Mouse (Mus musculus) E14TG2a.4 (cell line): ENCODE data around the gene Madd.

ENCODE experiments used
- H3K27me3 ChIP-seq: 2 replicates; pipeline ENCODE4 v1.6.1; 2014; ENCODE audit warnings: low read length, control low read depth; ENCODE audit not compliant: insufficient read depth
- H3K36me3 ChIP-seq: 2 replicates; pipeline ENCODE4 v1.6.1; 2014; ENCODE audit warnings: low read length, control low read depth; ENCODE audit not compliant: insufficient read depth
- H3K4me1 ChIP-seq: replicated peaks from 2 replicates; pipeline ENCODE4 v1.6.1; 2014; ENCODE audit warnings: low read depth, low read length, control low read depth
- H3K4me3 ChIP-seq: replicated peaks from 2 replicates; pipeline ENCODE4 v1.5.1; 2014; ENCODE audit warnings: mild to moderate bottlenecking, low read length
- H3K9me3 ChIP-seq: 2 replicates; pipeline ENCODE4 v1.6.1; 2014; ENCODE audit warnings: low read length, control low read depth
- CTCF ChIP-seq: conservative IDR thresholded peaks from 2 replicates; pipeline ENCODE4 v1.5.1; 2014; ENCODE audit warnings: low read length
- NANOG ChIP-seq: IDR thresholded peaks from 2 replicates; pipeline ENCODE4 v1.6.1; 2014; ENCODE audit warnings: borderline replicate concordance, low read length, mixed read lengths
- POU5F1 ChIP-seq: IDR thresholded peaks from 2 replicates; pipeline ENCODE4 v1.6.1; 2014; ENCODE audit warnings: low read length, borderline replicate concordance

Madd gene

DNA sequence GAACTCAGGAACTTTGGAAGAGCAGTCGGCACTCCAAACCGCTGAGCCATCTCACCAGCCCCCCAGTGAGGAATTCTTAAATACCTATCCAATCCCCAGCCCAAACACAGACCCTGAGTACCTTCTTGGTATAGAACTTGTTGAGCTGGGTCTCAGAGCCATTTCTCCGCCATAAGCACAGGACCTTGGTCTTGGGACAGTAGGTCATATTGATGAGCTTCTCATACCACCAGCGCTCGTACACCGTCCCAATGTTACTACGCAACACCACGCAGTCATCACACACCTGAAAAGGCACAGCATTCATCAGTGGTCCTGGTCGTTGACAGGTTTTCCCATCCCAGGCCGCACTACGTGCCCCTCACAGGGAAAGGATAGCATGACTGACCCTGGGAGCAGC lies 40.2 kb downstream of the Madd start:
- Histone ChIP-seq H3K9me3 (no peaks in the 10 kb centered on the region), H3K4me3 (no peak overlapping the region), H3K36me3 (no peaks in the 10 kb centered on the region), H3K4me1 (peaks cover 34% of the 10 kb centered on the region), H3K27me3 (no peaks in the 10 kb centered on the region)
- TF ChIP-seq CTCF, result no peak
- no peak for TF ChIP-seq NANOG
- TF ChIP-seq POU5F1, result no peak

DNA sequence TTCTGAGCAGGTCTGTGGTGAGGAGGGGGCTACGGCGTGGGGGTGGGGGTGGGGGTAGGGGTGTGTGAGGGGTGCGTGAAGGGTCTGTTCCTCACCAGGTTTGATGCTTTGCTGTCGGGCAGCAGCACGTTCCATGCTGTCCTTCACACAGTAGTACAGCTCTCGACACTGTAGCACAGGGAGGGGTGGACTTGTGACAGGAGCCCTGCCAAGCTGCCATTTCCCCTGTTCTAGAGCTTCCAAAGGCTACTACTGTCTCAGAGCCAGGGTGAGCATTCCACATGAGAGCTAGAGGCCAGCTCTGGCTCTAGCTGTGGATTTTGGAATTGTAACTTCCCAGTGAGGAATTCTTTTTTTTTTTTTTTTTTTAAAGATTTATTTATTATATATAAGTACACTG lies 40.7 kb downstream of the Madd start:
- no peak for TF ChIP-seq POU5F1
- TF ChIP-seq NANOG, result no peak
- TF ChIP-seq CTCF, result no peak
- Histone ChIP-seq H3K4me3 (no peak overlapping the region), H3K27me3 (no peaks in the 10 kb centered on the region), H3K4me1 (peaks cover 37% of the 10 kb centered on the region), H3K36me3 (no peaks in the 10 kb centered on the region), H3K9me3 (no peaks in the 10 kb centered on the region)

DNA sequence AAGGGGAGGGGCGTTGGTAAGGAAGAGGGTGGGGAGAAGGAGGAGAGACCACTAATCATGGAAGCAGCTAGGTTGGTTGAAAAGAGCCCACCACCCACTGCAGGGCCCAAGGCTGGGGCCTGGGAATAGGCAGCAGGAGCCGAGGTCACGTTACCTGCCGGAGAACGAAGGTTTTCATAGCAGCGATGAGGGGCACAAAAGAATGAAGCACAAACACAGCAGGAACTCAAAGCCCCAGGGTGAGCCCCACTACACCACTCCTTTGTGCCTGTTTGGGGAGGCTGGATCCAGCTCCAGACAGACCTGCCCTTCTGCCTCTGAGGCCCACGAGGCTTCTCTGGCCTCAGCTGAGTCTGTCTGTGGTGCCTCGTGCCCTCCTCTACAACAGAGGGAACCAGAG lies 43.9 kb downstream of the Madd start:
- Histone ChIP-seq H3K4me3 (no peak overlapping the region), H3K9me3 (no peaks in the 10 kb centered on the region), H3K27me3 (peaks cover 7% of the 10 kb centered on the region; the same call in 1 of the 2 replicates), H3K36me3 (no peaks in the 10 kb centered on the region), H3K4me1 (peaks cover 37% of the 10 kb centered on the region)
- TF ChIP-seq NANOG (peak; percentile 91), POU5F1 (no peak), CTCF (no peak)

DNA sequence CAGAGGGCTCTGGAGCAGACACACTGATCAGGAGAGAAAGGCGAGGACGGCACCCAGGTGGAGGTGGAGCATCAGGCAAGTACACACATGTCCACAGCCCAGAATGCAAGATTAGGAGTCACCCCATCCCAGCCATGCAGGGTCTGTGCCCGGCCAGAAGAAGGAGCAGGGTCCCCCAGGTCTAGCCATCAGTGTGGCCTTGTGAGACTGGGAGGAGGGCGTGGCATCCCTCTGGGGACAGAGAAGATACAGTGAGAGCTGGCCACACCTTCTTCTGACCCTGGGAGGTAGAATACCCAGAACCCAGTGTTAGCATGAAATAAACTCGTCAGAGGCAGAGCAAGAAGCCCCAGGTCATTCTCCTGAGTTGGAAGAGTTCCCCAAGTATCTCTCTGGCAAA lies 44.3 kb downstream of the Madd start:
- H3K27me3 ChIP-seq, result peaks cover 11% of the 10 kb centered on the region; the same call in 1 of the 2 replicates
- H3K4me3 ChIP-seq, result peak overlapping the region; percentile 60; the same call in 1 of the 2 replicates
- H3K36me3 ChIP-seq, result no peaks in the 10 kb centered on the region
- H3K4me1 ChIP-seq, result peaks cover 37% of the 10 kb centered on the region
- TF ChIP-seq POU5F1, result no peak
- TF ChIP-seq NANOG, result no peak
- TF ChIP-seq CTCF, result no peak
- no peaks in the 10 kb centered on the region for H3K9me3 ChIP-seq

DNA sequence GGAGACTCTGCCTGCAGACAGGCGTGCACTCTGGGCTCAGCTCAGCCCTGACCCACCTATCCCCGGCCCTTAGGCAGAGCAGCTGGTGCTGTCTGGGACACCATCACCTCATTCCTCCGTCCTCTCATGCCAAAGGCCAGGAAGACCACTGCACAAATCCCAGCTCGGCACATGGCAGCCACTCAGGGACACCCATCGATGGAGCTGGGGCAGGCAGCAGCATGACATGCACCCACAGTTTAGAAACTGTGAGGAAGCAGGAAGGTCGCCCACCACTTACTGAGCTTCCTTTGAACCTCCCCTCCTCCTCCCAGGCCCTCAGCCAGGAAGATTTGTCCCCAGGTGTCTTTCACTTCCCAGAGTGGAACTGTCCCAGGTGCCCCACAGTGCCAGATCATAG lies 46.2 kb downstream of the Madd start:
- TF ChIP-seq CTCF (no peak), NANOG (no peak), POU5F1 (no peak)
- H3K36me3 ChIP-seq, result no peaks in the 10 kb centered on the region
- H3K27me3 ChIP-seq, result peaks cover 23% of the 10 kb centered on the region
- no peaks in the 10 kb centered on the region for H3K9me3 ChIP-seq
- H3K4me3 ChIP-seq, result no peak overlapping the region
- H3K4me1 ChIP-seq, result peaks cover 35% of the 10 kb centered on the region

DNA sequence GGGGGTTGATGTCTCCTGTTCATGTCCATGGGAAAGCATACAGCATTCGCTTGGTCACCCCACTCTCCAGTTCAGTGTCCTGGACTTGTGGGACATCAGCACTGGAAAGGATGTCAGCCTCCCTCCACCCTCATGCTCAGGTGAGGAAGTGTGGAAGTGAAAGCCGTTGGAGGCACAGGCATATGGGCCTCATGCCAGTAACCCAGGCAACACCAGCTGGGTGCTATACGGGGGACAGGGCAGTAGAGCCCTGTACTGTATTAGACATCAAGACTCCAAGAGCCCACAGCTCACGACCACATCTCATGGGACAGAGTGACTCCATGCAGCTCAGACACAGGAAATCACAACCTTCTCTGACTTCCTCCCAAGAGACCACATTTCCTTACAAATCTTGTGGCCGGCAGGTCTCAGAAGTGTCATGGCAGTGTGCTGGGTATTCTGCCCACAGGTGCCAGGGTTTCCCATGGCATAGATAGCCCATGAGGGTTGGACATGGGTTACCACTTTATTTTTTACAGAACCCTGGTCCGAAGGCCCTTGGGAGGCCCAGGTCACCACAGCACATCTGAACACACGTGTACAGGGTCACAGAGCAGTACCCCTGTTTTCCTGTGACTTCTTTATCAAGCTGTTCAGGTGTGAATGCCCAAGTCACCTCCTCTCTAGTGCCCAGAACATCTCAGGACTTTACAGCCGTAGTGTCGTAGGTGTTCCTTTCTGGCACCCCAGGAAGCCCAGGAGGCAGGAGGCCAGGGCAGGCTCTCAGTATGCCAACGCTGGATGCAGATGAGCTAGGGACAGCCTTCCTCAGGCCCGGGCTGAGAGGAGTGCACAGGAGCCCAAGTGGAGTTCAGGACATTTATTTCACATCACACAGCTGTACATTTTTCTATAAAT lies 46.9 kb downstream of the Madd start:
- H3K27me3 ChIP-seq, result peaks cover 29% of the 10 kb centered on the region
- no peak overlapping the region for H3K4me3 ChIP-seq
- peaks cover 30% of the 10 kb centered on the region for H3K4me1 ChIP-seq
- no peaks in the 10 kb centered on the region for H3K9me3 ChIP-seq
- no peaks in the 10 kb centered on the region for H3K36me3 ChIP-seq
- TF ChIP-seq POU5F1, result no peak
- no peak for TF ChIP-seq NANOG
- TF ChIP-seq CTCF, result no peak

DNA sequence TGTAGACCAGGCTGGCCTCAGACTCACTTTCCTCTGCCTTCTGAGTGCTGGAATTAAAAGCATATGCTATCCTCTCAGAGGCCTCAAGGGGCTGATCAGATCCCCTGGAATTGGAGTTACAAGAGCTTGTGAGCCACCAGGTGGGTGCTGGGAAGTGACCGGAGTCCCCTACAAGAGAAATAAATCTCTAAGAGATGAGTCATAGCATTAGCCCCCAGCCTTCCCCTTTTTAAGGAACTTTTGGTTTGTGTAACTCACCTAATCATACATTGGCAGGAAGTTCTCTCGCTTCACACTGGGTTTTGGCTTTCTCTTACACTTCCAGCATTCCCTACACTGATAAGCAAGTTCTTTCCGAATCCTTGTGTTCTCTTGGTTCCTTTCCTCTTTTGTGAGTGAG lies 51.6 kb downstream of the Madd start:
- TF ChIP-seq POU5F1, result no peak
- no peak for TF ChIP-seq NANOG
- no peak for TF ChIP-seq CTCF
- Histone ChIP-seq H3K36me3 (no peaks in the 10 kb centered on the region), H3K4me3 (0 out of 2 replicates have a peak overlapping the region, but pooled peaks have one; percentile 3), H3K27me3 (peaks cover 37% of the 10 kb centered on the region), H3K4me1 (peaks cover 8% of the 10 kb centered on the region), H3K9me3 (no peaks in the 10 kb centered on the region)

DNA sequence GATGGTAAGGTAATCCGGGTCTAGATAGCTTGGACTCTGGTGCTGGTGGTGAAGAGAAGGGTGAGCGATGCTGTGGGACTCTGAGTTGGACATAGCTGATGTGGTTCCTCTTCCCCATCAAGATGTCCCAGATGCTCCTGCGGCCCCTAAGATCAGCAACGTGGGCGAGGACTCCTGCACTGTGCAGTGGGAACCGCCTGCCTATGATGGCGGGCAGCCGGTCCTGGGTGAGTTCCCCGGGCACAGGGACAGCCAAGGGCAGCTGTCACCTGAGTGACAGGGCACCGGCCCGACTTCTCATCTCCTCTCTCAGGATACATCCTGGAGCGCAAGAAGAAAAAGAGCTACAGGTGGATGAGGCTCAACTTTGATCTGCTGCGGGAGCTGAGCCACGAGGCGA lies 52.4 kb downstream of the Madd start:
- Histone ChIP-seq H3K36me3 (no peaks in the 10 kb centered on the region), H3K4me1 (peaks cover 8% of the 10 kb centered on the region), H3K27me3 (peaks cover 37% of the 10 kb centered on the region), H3K9me3 (no peaks in the 10 kb centered on the region), H3K4me3 (0 out of 2 replicates have a peak overlapping the region, but pooled peaks have one; percentile 3)
- TF ChIP-seq NANOG (no peak), POU5F1 (no peak), CTCF (no peak)
